Mouse (Mus musculus): ENCODE measurements around the gene Emilin2.

DNA sequence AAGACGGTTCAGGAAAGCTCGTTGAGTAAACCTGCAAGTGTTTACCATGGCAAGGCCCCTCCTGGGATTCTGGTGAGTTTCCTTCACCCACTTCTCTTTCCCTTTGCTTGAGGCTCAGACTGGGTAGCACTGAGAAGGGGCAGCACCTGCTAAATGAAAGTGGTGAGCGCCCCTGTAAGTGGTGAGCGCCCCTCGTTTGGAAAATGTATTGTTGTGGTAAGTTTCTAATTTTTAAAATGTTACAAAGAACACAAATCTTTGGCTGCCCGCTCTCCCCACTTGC, 107.0 kb downstream of the Emilin2 start:
- TF ChIP-seq EP300 (IDR thresholded peaks at IDR 0.05; ENCODE audit: low read depth) (no peak), CTCF (IDR thresholded peaks at IDR 0.05; ENCODE audit: low read depth) (no peak)
